Mouse (Mus musculus) heart, embryonic 12.5 days (tissue): ENCODE results near the gene Arhgap36. TPM values are rescaled to one million over a fixed set of nuclear protein-coding genes. Genes with fewer than 3 reads are reported as not detected.

ENCODE experiments used
- ATAC-seq: fragments of 200-750 bp; cut with Nextera tagmentation; 2 replicates; pipeline ENCODE4 v1.8.0; 2017; ENCODE audit warnings: moderate TSS enrichment, moderate library complexity; ENCODE audit not compliant: insufficient number of reproducible peaks, low FRiP score
- H3K27ac ChIP-seq: fragments of 300-500 bp; sonication (generic); 2 replicates; pipeline ENCODE4 v1.5.1; 2016; ENCODE audit warnings: mild to moderate bottlenecking, moderate library complexity; ENCODE audit not compliant: poor library complexity, severe bottlenecking
- H3K27me3 ChIP-seq: fragments of 300-500 bp; sonication (generic); replicated peaks from 2 replicates; pipeline ENCODE4 v1.6.1; 2016; ENCODE audit warnings: mild to moderate bottlenecking, moderate library complexity
- H3K36me3 ChIP-seq: fragments of 300-500 bp; sonication (generic); 2 replicates; pipeline ENCODE4 v1.6.1; 2016; ENCODE audit warnings: mild to moderate bottlenecking, moderate library complexity
- H3K4me1 ChIP-seq: fragments of 300-500 bp; sonication (generic); replicated peaks from 2 replicates; pipeline ENCODE4 v1.6.1; 2016; ENCODE audit warnings: mild to moderate bottlenecking
- H3K4me2 ChIP-seq: fragments of 300-500 bp; sonication (generic); 2 replicates; pipeline ENCODE4 v1.6.1; 2016; ENCODE audit warnings: mild to moderate bottlenecking, moderate library complexity
- H3K4me3 ChIP-seq: fragments of 300-500 bp; sonication (generic); 2 replicates; pipeline ENCODE4 v1.5.1; 2016; ENCODE audit warnings: mild to moderate bottlenecking
- H3K9ac ChIP-seq: fragments of 300-500 bp; sonication (generic); 2 replicates; pipeline ENCODE4 v1.6.1; 2016; ENCODE audit warnings: mild to moderate bottlenecking, moderate library complexity
- H3K9me3 ChIP-seq: fragments of 300-500 bp; sonication (generic); replicated peaks from 2 replicates; pipeline ENCODE4 v1.6.1; 2016; ENCODE audit warnings: mild to moderate bottlenecking, moderate library complexity
- WGBS: fragments of 180-500 bp; shearing (Covaris S2); methylation state at CpG from one replicate; pipeline ENCODE4 v1.1.7; 2016; 5-methylcytosine and 5-hydroxymethylcytosine counted together
- polyA plus RNA-seq: library from polyadenylated mRNA; unstranded; fragments of >200 nt; fragmentation: Nextera tagmentation; extraction: Ambion mirVana; gene quantifications from 2 replicates; pipeline ENCODE4 v1.2.1, GENCODE M21; 2016

Gene Arhgap36
- 1.3 and 1.6 TPM in 2 replicates for polyA plus RNA-seq

- H3K9me3 ChIP-seq = no peaks in the 10 kb centered on the region
- H3K27ac ChIP-seq = no peak within 1 kb of the TSS
- H3K27me3 ChIP-seq = no peaks in the 10 kb centered on the region
- no peak within 1 kb of the TSS for H3K4me2 ChIP-seq
- no peak within 1 kb of the TSS for H3K4me3 ChIP-seq
- ATAC-seq = no peak
- no peak within 1 kb of the TSS for H3K9ac ChIP-seq
- WGBS = 57% methylated on average over 6 of the region's 6 CpGs
- no peaks in the 10 kb centered on the region for H3K36me3 ChIP-seq
- H3K4me1 ChIP-seq = no peaks in the 10 kb centered on the region
Measured at GRCm38 (mm10) chrX:49463442-49463970, at the start of gene Arhgap36. TSS of gene Arhgap36 (plus strand) at chrX:49463945.

- Histone ChIP-seq H3K4me3 (no peak overlapping the region), H3K4me2 (no peak overlapping the region), H3K9me3 (no peaks in the 10 kb centered on the region), H3K4me1 (no peaks in the 10 kb centered on the region), H3K9ac (no peak overlapping the region), H3K27me3 (no peaks in the 10 kb centered on the region), H3K27ac (no peak overlapping the region), H3K36me3 (no peaks in the 10 kb centered on the region)
- no peak for ATAC-seq
- 67% methylated on average over 10 of the region's 10 CpGs for WGBS
Measured at GRCm38 (mm10) chrX:49457781-49458180, 6.0 kb upstream of the Arhgap36 start.

GRCm38 (mm10) chrX:49470287-49471054 lies 6.7 kb downstream of the Arhgap36 start:
- H3K27ac ChIP-seq = no peak overlapping the region
- H3K9me3 ChIP-seq = no peaks in the 10 kb centered on the region
- no peak overlapping the region for H3K9ac ChIP-seq
- H3K36me3 ChIP-seq = no peaks in the 10 kb centered on the region
- H3K27me3 ChIP-seq = peaks cover 20% of the 10 kb centered on the region
- WGBS = 13% methylated on average over 34 of the region's 34 CpGs
- H3K4me2 ChIP-seq = peak overlapping the region; percentile 74
- ATAC-seq = peak; percentile 22; the same call in 1 of the 2 replicates
- H3K4me1 ChIP-seq = no peaks in the 10 kb centered on the region
- H3K4me3 ChIP-seq = peak overlapping the region; percentile 44

GRCm38 (mm10) chrX:49479968-49480809 lies 16.4 kb downstream of the Arhgap36 start:
- H3K27me3 ChIP-seq = peaks cover 33% of the 10 kb centered on the region
- WGBS = 18% methylated on average over 26 of the region's 29 CpGs
- no peak for ATAC-seq

DNA sequence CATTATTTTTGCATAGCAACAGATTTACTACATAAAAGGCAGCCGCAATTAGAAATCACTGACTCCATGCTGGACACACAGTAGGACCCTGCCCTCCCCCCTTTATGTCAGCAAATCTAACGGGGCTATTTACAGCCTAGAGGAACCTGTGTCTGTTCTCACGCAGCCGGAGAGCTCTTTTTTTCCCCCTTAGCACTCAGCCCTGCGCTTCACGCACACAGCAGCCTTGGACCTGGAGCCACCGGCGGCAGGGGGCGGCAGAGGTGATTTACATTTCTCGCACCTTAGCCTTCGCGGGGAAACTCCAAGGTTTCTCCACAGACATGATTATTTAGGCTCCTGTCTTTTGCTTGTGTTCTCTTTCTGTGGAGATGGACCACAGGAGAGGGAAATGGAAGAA lies 17.1 kb downstream of the Arhgap36 start:
- Histone ChIP-seq H3K9me3 (no peaks in the 10 kb centered on the region), H3K4me1 (no peaks in the 10 kb centered on the region), H3K4me2 (peak overlapping the region; percentile 76), H3K27me3 (peaks cover 33% of the 10 kb centered on the region), H3K36me3 (no peaks in the 10 kb centered on the region), H3K27ac (no peak overlapping the region), H3K4me3 (peak overlapping the region; percentile 42), H3K9ac (no peak overlapping the region)
- no peak for ATAC-seq
- 10% methylated on average over 12 of the region's 12 CpGs for whole genome bisulfite sequencing

More at GRCm38 (mm10) chrX:49479968-49480809, 16.4 kb downstream of the Arhgap36 start:
- H3K9ac ChIP-seq = no peak overlapping the region
- peak overlapping the region; percentile 42 for H3K4me3 ChIP-seq
- H3K27ac ChIP-seq = no peak overlapping the region
- peak overlapping the region; percentile 76 for H3K4me2 ChIP-seq
- H3K36me3 ChIP-seq = no peaks in the 10 kb centered on the region
- H3K4me1 ChIP-seq = no peaks in the 10 kb centered on the region
- H3K9me3 ChIP-seq = no peaks in the 10 kb centered on the region

DNA sequence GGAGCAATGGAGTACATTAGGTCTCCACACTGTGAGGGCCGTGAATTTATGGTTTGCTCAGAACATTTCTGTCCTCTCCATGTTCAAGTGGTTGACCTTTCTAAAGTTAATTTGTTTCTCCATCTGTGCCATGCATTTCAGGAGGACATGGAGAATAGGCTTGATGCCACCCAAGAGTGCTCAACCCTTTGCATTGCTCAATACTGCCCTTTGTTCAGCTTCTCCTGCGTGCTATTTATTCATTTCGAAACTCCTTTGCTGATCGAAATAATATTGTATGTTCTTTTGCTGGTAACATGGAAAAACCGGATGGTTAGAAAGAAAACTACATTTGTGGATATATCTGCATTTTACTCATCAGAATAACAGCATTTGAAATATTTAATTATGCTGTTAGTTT lies 25.4 kb downstream of the Arhgap36 start:
- Histone ChIP-seq H3K4me2 (no peak overlapping the region), H3K36me3 (no peaks in the 10 kb centered on the region), H3K9me3 (no peaks in the 10 kb centered on the region; the same call in 1 of the 2 replicates), H3K4me1 (no peaks in the 10 kb centered on the region), H3K27ac (no peak overlapping the region), H3K9ac (no peak overlapping the region), H3K27me3 (peaks cover 24% of the 10 kb centered on the region), H3K4me3 (no peak overlapping the region)
- WGBS = 75% methylated on average over 5 of the region's 5 CpGs
- no peak for ATAC-seq

DNA sequence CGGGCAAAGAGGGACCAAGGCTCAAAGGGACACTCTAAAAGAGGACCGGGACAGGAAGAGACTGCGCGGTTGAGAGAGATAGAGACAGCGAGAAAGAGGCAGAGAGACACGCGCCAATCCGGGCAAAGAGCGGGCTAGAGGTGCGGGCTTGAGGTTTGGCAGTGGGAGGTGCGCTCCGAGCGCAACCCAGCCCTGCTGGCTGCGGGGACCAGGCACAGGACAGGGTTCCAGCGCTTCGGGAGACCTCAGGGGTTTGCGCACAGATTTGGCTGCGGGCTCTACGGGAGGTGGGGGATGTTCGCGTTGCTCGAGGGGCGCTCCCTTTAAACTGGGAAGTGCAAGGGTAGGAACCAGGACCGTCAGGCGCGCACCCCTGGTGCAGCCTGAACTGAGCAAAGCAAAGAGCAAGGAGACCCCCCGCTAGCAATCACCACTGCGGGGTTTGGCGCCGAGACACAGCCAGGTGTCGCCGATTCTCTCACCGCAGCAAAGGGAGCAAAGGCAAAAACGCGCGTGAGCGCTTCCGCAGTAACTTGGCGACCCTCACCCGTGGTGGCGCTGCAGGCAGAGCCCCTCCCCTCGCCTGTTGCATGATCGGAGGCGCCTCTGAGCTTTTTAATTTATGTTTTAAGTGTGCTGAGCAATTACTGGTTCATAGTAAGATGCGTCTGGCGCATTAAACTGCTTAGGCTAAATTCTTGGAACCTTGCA lies 30.1 kb downstream of the Arhgap36 start:
- ATAC-seq = no peak
- WGBS = 10% methylated on average over 46 of the region's 46 CpGs

More for the DNA sequence above, 30.1 kb downstream of the Arhgap36 start:
- H3K9ac ChIP-seq = no peak overlapping the region; the same call in 1 of the 2 replicates
- H3K4me2 ChIP-seq = peak overlapping the region; percentile 74
- peak overlapping the region; percentile 44 for H3K4me3 ChIP-seq
- H3K9me3 ChIP-seq = no peaks in the 10 kb centered on the region; the same call in 1 of the 2 replicates
- H3K36me3 ChIP-seq = no peaks in the 10 kb centered on the region
- no peaks in the 10 kb centered on the region for H3K4me1 ChIP-seq
- H3K27ac ChIP-seq = no peak overlapping the region
- peaks cover 26% of the 10 kb centered on the region for H3K27me3 ChIP-seq

Other genes with a start within 250 kb of the Arhgap36 start
- gene Enox2, start 175.7 kb upstream of the Arhgap36 start, polyA plus RNA-seq = 6.3 and 6.4 TPM in 2 replicates
- gene Olfr1320, start 208.4 kb downstream of the Arhgap36 start, polyA plus RNA-seq = not detected in 2 replicates